Mouse (Mus musculus): ENCODE measurements at regions not wholly inside any gene's neighbourhood (a gene's known extent, or its start where the extent isn't known, plus 50 kb on each side); places are given as distances from the start of the nearest gene placed in this dataset.

- H3K27ac ChIP-seq (ENCODE audit: insufficient read depth, low read depth, low read length, poor library complexity, severe bottlenecking): no peak overlapping the region
- H3K4me3 ChIP-seq (ENCODE audit: insufficient read depth in 1 of 2, low read depth in 1 of 2, low read length in 2 of 2, poor library complexity in 1 of 2, severe bottlenecking in 1 of 2): no peak overlapping the region
- no peak for DNase-seq (ENCODE audit: low read depth, low spot score)
- H3K36me3 ChIP-seq (ENCODE audit: control insufficient read depth, insufficient read depth, low read length, poor library complexity, severe bottlenecking): no peaks in the 10 kb centered on the region
- in situ Hi-C loops (cut with MboI; ENCODE audit: low sequenced_read_pairs in 2 of 2, unreplicated experiment in 2 of 2): no loop called here
- no peaks in the 10 kb centered on the region for H3K4me1 ChIP-seq (ENCODE audit: control insufficient read depth in 2 of 2, insufficient read depth in 2 of 2, low read length in 2 of 2, poor library complexity in 1 of 2)
- no peak overlapping the region for H3K9ac ChIP-seq (ENCODE audit: insufficient read depth, low read depth, low read length, poor library complexity, severe bottlenecking)
- TF ChIP-seq ZC3H11A (IDR thresholded peaks at IDR 0.05; ENCODE audit: borderline replicate concordance, low read depth, low read length): no peak
- TF ChIP-seq HCFC1 (IDR thresholded peaks at IDR 0.05; ENCODE audit: borderline replicate concordance, insufficient read depth, low read length): no peak
- no peak for TF ChIP-seq ZNF384 (IDR thresholded peaks at IDR 0.05; ENCODE audit: low read depth, low read length)
- no peak for TF ChIP-seq CHD2 (IDR thresholded peaks at IDR 0.05; ENCODE audit: low read depth, low read length)
- TF ChIP-seq MAFK (IDR thresholded peaks at IDR 0.05; ENCODE audit: insufficient read depth, low read depth, low read length): no peak
- no peaks in the 10 kb centered on the region for H3K9me3 ChIP-seq (ENCODE audit: control insufficient read depth, insufficient read depth, low read depth, low read length)
These were observed 129.2 kb upstream of the Pitx2 start for GRCm38 (mm10) chr3:129070521-129070933.

DNA sequence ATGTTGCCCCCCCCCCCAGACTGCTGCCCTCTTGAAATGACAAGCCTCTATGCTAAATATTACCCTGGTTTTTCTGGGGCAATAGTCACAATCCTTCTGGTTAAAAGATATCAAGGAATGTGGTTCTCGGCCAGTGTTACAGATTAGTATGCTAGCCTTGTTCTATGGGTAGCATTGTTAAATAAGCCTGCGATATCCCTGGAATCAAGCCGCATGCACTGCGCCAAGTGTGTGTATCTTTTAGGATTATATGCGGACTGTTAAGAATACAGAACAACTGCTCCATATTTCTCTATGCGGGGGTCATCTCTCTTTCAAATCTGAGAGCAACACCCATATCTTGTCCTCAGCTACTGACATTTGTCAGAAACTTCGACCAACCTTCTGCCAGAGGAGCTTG lies 128.7 kb upstream of the Pitx2 start:
- Histone ChIP-seq H3K9ac (ENCODE audit: insufficient read depth, low read depth, low read length, poor library complexity, severe bottlenecking) (no peak overlapping the region), H3K9me3 (ENCODE audit: control insufficient read depth, insufficient read depth, low read depth, low read length) (no peaks in the 10 kb centered on the region), H3K4me3 (ENCODE audit: insufficient read depth in 1 of 2, low read depth in 1 of 2, low read length in 2 of 2, poor library complexity in 1 of 2, severe bottlenecking in 1 of 2) (no peak overlapping the region), H3K4me1 (ENCODE audit: control insufficient read depth in 2 of 2, insufficient read depth in 2 of 2, low read length in 2 of 2, poor library complexity in 1 of 2) (no peaks in the 10 kb centered on the region), H3K27ac (ENCODE audit: insufficient read depth, low read depth, low read length, poor library complexity, severe bottlenecking) (no peak overlapping the region), H3K36me3 (ENCODE audit: control insufficient read depth, insufficient read depth, low read length, poor library complexity, severe bottlenecking) (no peaks in the 10 kb centered on the region)
- no peak for DNase-seq (ENCODE audit: low read depth, low spot score)
- no peak for TF ChIP-seq ZC3H11A (IDR thresholded peaks at IDR 0.05; ENCODE audit: borderline replicate concordance, low read depth, low read length)
- no peak for TF ChIP-seq HCFC1 (IDR thresholded peaks at IDR 0.05; ENCODE audit: borderline replicate concordance, insufficient read depth, low read length)
- TF ChIP-seq MAFK (IDR thresholded peaks at IDR 0.05; ENCODE audit: insufficient read depth, low read depth, low read length): no peak
- TF ChIP-seq ZNF384 (IDR thresholded peaks at IDR 0.05; ENCODE audit: low read depth, low read length): no peak
- TF ChIP-seq CHD2 (IDR thresholded peaks at IDR 0.05; ENCODE audit: low read depth, low read length): no peak
- in situ Hi-C loops (cut with MboI; ENCODE audit: low sequenced_read_pairs in 2 of 2, unreplicated experiment in 2 of 2): no loop called here

- H3K9me3 ChIP-seq (ENCODE audit: control insufficient read depth, insufficient read depth, low read depth, low read length): no peaks in the 10 kb centered on the region
- H3K36me3 ChIP-seq (ENCODE audit: control insufficient read depth, insufficient read depth, low read length, poor library complexity, severe bottlenecking): no peaks in the 10 kb centered on the region
- H3K4me3 ChIP-seq (ENCODE audit: insufficient read depth in 1 of 2, low read depth in 1 of 2, low read length in 2 of 2, poor library complexity in 1 of 2, severe bottlenecking in 1 of 2): no peak overlapping the region
- in situ Hi-C loops (cut with MboI; ENCODE audit: low sequenced_read_pairs in 2 of 2, unreplicated experiment in 2 of 2): no loop called here
- TF ChIP-seq ZNF384 (IDR thresholded peaks at IDR 0.05; ENCODE audit: low read depth, low read length) (no peak), CHD2 (IDR thresholded peaks at IDR 0.05; ENCODE audit: low read depth, low read length) (no peak), ZC3H11A (IDR thresholded peaks at IDR 0.05; ENCODE audit: borderline replicate concordance, low read depth, low read length) (no peak), MAFK (IDR thresholded peaks at IDR 0.05; ENCODE audit: insufficient read depth, low read depth, low read length) (no peak)
- no peak overlapping the region for H3K27ac ChIP-seq (ENCODE audit: insufficient read depth, low read depth, low read length, poor library complexity, severe bottlenecking)
- no peak overlapping the region for H3K9ac ChIP-seq (ENCODE audit: insufficient read depth, low read depth, low read length, poor library complexity, severe bottlenecking)
- no peak for DNase-seq (ENCODE audit: low read depth, low spot score)
- H3K4me1 ChIP-seq (ENCODE audit: control insufficient read depth in 2 of 2, insufficient read depth in 2 of 2, low read length in 2 of 2, poor library complexity in 1 of 2): no peaks in the 10 kb centered on the region
These were observed 123.3 kb upstream of the Pitx2 start for GRCm38 (mm10) chr3:129076396-129076795.

DNA sequence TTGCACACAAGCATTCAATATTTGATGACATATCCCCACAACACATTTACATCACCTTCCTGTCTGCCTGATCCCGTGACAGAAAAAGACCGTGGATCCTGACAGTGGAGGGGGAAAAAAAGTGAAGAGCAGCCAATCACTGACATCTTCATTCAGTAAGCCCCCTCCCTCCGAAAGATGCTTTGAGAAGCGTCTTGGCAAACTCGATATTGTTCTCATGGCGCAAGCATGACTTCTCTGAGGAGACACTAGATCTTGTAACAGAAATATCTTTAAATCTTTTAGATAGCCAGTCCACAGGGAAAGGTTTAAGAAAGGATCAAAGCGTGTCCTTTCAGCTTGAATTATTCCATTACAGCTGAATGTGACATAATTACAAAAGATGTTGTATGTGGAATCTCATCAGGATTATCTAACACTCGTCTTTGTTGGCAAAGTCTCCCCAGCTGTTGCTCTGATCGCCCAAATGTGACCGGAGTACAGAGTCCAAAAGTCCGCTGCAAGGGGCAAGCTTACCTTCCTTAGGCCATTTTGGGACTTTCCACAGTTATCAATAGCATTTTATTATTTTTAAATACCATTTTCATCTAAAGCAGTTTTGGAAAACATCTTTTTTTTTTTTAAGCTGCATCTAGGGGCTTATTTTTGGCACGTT lies 95.8 kb upstream of the Pitx2 start:
- no peak overlapping the region for H3K4me3 ChIP-seq (ENCODE audit: insufficient read depth in 1 of 2, low read depth in 1 of 2, low read length in 2 of 2, poor library complexity in 1 of 2, severe bottlenecking in 1 of 2)
- no peak overlapping the region for H3K9ac ChIP-seq (ENCODE audit: insufficient read depth, low read depth, low read length, poor library complexity, severe bottlenecking)
- in situ Hi-C loops (cut with MboI; ENCODE audit: low sequenced_read_pairs in 2 of 2, unreplicated experiment in 2 of 2): no loop called here
- TF ChIP-seq CHD2 (IDR thresholded peaks at IDR 0.05; ENCODE audit: low read depth, low read length) (no peak), ZNF384 (IDR thresholded peaks at IDR 0.05; ENCODE audit: low read depth, low read length) (no peak), MAFK (IDR thresholded peaks at IDR 0.05; ENCODE audit: insufficient read depth, low read depth, low read length) (no peak), HCFC1 (IDR thresholded peaks at IDR 0.05; ENCODE audit: borderline replicate concordance, insufficient read depth, low read length) (no peak), ZC3H11A (IDR thresholded peaks at IDR 0.05; ENCODE audit: borderline replicate concordance, low read depth, low read length) (no peak)
- DNase-seq (ENCODE audit: low read depth, low spot score): no peak
- no peaks in the 10 kb centered on the region for H3K4me1 ChIP-seq (ENCODE audit: control insufficient read depth in 2 of 2, insufficient read depth in 2 of 2, low read length in 2 of 2, poor library complexity in 1 of 2)
- no peaks in the 10 kb centered on the region for H3K9me3 ChIP-seq (ENCODE audit: control insufficient read depth, insufficient read depth, low read depth, low read length)
- no peak overlapping the region for H3K27ac ChIP-seq (ENCODE audit: insufficient read depth, low read depth, low read length, poor library complexity, severe bottlenecking)
- H3K36me3 ChIP-seq (ENCODE audit: control insufficient read depth, insufficient read depth, low read length, poor library complexity, severe bottlenecking): no peaks in the 10 kb centered on the region

GRCm38 (mm10) chr3:129104811-129105210 lies 94.9 kb upstream of the Pitx2 start:
- TF ChIP-seq MAFK (IDR thresholded peaks at IDR 0.05; ENCODE audit: insufficient read depth, low read depth, low read length): no peak
- no peak for TF ChIP-seq HCFC1 (IDR thresholded peaks at IDR 0.05; ENCODE audit: borderline replicate concordance, insufficient read depth, low read length)
- TF ChIP-seq CHD2 (IDR thresholded peaks at IDR 0.05; ENCODE audit: low read depth, low read length): no peak
- no peak for TF ChIP-seq ZNF384 (IDR thresholded peaks at IDR 0.05; ENCODE audit: low read depth, low read length)
- TF ChIP-seq ZC3H11A (IDR thresholded peaks at IDR 0.05; ENCODE audit: borderline replicate concordance, low read depth, low read length): no peak
- Histone ChIP-seq H3K9ac (ENCODE audit: insufficient read depth, low read depth, low read length, poor library complexity, severe bottlenecking) (no peak overlapping the region), H3K9me3 (ENCODE audit: control insufficient read depth, insufficient read depth, low read depth, low read length) (no peaks in the 10 kb centered on the region), H3K4me1 (ENCODE audit: control insufficient read depth in 2 of 2, insufficient read depth in 2 of 2, low read length in 2 of 2, poor library complexity in 1 of 2) (no peaks in the 10 kb centered on the region), H3K27ac (ENCODE audit: insufficient read depth, low read depth, low read length, poor library complexity, severe bottlenecking) (no peak overlapping the region), H3K36me3 (ENCODE audit: control insufficient read depth, insufficient read depth, low read length, poor library complexity, severe bottlenecking) (no peaks in the 10 kb centered on the region), H3K4me3 (ENCODE audit: insufficient read depth in 1 of 2, low read depth in 1 of 2, low read length in 2 of 2, poor library complexity in 1 of 2, severe bottlenecking in 1 of 2) (no peak overlapping the region)
- DNase-seq (ENCODE audit: low read depth, low spot score): no peak
- in situ Hi-C loops (cut with MboI; ENCODE audit: low sequenced_read_pairs in 2 of 2, unreplicated experiment in 2 of 2): no loop called here
